In genomic region chr4:97649626-97650015, GRCm38 (mm10) we compare ENCODE assay signal across 9 mouse cellular contexts.
DNase-seq lines count a peak whose midpoint lies in the region; ATAC-seq lines count a peak whose summit lies in the region.
"Had no signal": no experiment of that assay in that cellular context is flagged by ENCODE, and none has a peak within 500 bp of the region (broad histone marks: within the 10 kb centered on the region; RNA-seq: fewer than 3 reads in every experiment).

No protein-coding gene starts in this region.

- no peak for DNase-seq in heart, postnatal 10 days
- DNase-seq in cerebellum, adult 9-11 months, result peak; percentile 77
- no peak for DNase-seq in hindbrain, embryonic 10.5 days (ENCODE audit: low spot score)
- DNase-seq in kidney, adult 11 months, result no peak
- DNase-seq in Muller cell, postnatal 12 days (ENCODE audit: inconsistent ontology term), result no peak
- no peak for DNase-seq in gastrocnemius, postnatal 36 days

- peaks cover 16% of the 10 kb centered on the region for H3K4me1 ChIP-seq in heart, embryonic 16.5 days (ENCODE audit: control insufficient read depth, insufficient read depth, low read length)
- peaks cover 30% of the 10 kb centered on the region for H3K4me1 ChIP-seq in hindbrain, embryonic 10.5 days (replicated peaks)
- peaks cover 32% of the 10 kb centered on the region for H3K4me1 ChIP-seq in midbrain, embryonic 13.5 days (replicated peaks)

- no peak for ATAC-seq in heart, embryonic 16.5 days (replicated peaks; ENCODE audit: extremely low read depth, insufficient read depth, low FRiP score)
- peak; percentile 66 for ATAC-seq in midbrain, embryonic 13.5 days

- H3K36me3 ChIP-seq in heart, embryonic 16.5 days (ENCODE audit: control insufficient read depth, insufficient read depth), result no peaks in the 10 kb centered on the region
- no peaks in the 10 kb centered on the region for H3K36me3 ChIP-seq in hindbrain, embryonic 10.5 days
- no peaks in the 10 kb centered on the region for H3K36me3 ChIP-seq in midbrain, embryonic 13.5 days

- no peaks in the 10 kb centered on the region for H3K9me3 ChIP-seq in heart, embryonic 16.5 days (replicated peaks; ENCODE audit: control insufficient read depth, low read length)
- H3K9me3 ChIP-seq in hindbrain, embryonic 10.5 days, result no peaks in the 10 kb centered on the region
- no peaks in the 10 kb centered on the region for H3K9me3 ChIP-seq in midbrain, embryonic 13.5 days

- 50% methylated on average over 5 of the region's 5 CpGs for WGBS in heart, embryonic 16.5 days
- 75% methylated on average over 5 of the region's 5 CpGs for WGBS in hindbrain, embryonic 10.5 days
- WGBS in midbrain, embryonic 13.5 days, result 48% methylated on average over 5 of the region's 5 CpGs

- peak overlapping the region; percentile 50 for H3K4me2 ChIP-seq in heart, embryonic 16.5 days (ENCODE audit: low read depth, low read length)
- no peak overlapping the region for H3K4me2 ChIP-seq in midbrain, embryonic 13.5 days (replicated peaks)

- no peak overlapping the region; the same call in 1 of the 2 replicates for H3K9ac ChIP-seq in heart, embryonic 16.5 days (ENCODE audit: low read length)
- H3K9ac ChIP-seq in midbrain, embryonic 13.5 days (replicated peaks), result no peak overlapping the region

- H3K27ac ChIP-seq in heart, embryonic 16.5 days (ENCODE audit: low read length), result peak overlapping the region; percentile 74
- peak overlapping the region; percentile 88 for H3K27ac ChIP-seq in hindbrain, embryonic 10.5 days
- H3K27ac ChIP-seq in midbrain, embryonic 13.5 days, result peak overlapping the region; percentile 82

- no peaks in the 10 kb centered on the region for H3K27me3 ChIP-seq in heart, embryonic 16.5 days (ENCODE audit: control insufficient read depth, insufficient read depth, low read length)
- H3K27me3 ChIP-seq in hindbrain, embryonic 10.5 days (ENCODE audit: insufficient read depth, poor library complexity, severe bottlenecking), result no peaks in the 10 kb centered on the region
- no peaks in the 10 kb centered on the region for H3K27me3 ChIP-seq in midbrain, embryonic 13.5 days

- H3K4me3 ChIP-seq in heart, embryonic 16.5 days (ENCODE audit: low read length), result no peak overlapping the region
- H3K4me3 ChIP-seq in hindbrain, embryonic 10.5 days, result no peak overlapping the region
- H3K4me3 ChIP-seq in midbrain, embryonic 13.5 days (replicated peaks), result no peak overlapping the region
- H3K4me3 ChIP-seq: megakaryocyte, embryonic 14.5 days had no signal

- intact Hi-C loops in heart, postnatal 10 days (cut with DNase I), result no loop called here
- intact Hi-C loops in gastrocnemius, postnatal 36 days (cut with DNase I), result no loop called here
